Mouse (Mus musculus) layer of hippocampus, adult 18-20 months (tissue): ENCODE measurements around the gene Triobp. TPM values are rescaled to one million over a fixed set of nuclear protein-coding genes. Genes with fewer than 3 reads are reported as not detected.

ENCODE experiments used
- DNase-seq, 2 experiments: peaks; one replicate each; pipeline ENCODE4 v3.0.0; 2022; ENCODE audit warnings: low spot score in 2 of 2
- long read RNA-seq: library from polyadenylated mRNA; stranded (forward); transcript quantifications from one replicate; pipeline ENCODE4 v2.0.0, GENCODE M21; 2021
- total RNA-seq, 2 experiments: library from RNA; stranded (reverse); gene quantifications; 2 replicates each; pipeline ENCODE4 v1.2.3; 2021

Gene Triobp
- 1 to 10 TPM; 9.0 to 9.2 TPM for total RNA-seq
- long read RNA-seq, transcript Triobp-201 (14 exons, 2,570 nt): major isoform, 14 of 19 reads
- long read RNA-seq, partial matches to known transcripts: 1 of 19 reads
- long read RNA-seq, other reads (novel, unspliced or antisense): 4 of 19 reads

DNA sequence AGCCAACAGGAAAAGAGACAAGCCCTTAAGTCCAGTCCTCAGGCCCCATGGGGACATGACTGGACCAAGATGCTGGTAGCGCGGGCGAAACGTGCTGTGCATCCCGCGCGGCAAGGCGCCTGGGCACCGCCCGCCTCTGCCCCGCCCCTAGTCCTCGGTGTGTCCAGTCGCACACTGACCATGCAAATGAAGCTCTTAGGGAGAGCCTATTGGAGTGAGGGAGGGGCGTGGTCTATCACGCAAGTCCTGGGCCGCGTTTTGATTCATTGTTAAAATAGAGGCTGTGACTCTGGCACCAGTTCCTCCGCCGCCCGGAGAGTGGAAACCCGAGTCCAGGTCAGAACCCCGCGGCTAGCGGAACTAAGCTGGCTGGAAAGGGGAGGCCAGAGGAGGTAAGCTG is at the start of gene Triobp:
Gene Triobp (plus strand): TSS at position 68 of the 400 bp plus-strand sequence.
- DNase-seq: peak; percentile 70 to 74

DNA sequence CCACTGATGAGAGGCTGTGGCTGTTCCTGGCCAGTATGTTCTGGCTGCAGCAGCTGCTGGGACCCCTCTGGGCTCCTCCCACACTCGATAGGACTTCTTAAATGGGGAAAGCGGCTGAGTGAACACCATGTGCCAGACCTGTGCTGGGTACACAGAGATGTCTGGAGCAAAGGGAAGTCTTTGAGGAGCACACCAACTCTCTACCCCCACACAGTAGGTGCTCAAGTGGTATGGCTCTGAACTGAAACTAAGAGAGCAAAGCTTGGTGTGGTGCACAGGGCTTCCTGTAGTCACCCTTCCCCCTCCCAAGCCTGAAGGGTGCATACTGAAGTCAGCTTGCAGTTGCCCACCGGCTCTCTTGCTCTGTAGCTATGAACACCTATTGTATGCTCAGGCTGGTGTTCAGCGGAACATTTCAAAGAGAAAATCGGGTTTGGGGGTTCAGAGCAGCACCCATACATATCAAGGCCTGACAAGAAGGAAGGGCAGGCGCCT is 49.0 kb upstream of the Triobp start:
- DNase-seq: no peak

DNA sequence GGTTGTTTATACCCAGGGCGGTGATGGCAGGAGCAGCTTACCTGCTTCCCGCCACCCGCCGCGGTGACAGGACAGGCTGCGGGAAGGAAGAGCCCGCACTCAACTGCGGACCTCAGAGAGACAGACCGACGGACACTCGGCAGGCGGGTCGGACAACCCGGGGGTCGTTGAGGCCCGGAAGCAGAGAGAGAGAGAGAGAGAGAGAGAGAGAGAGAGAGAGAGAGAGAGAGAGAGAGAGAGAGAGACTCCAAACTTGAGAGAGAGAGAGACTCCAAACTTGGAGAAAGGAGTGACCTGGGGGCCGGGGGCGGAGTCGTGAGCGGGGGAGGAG is 48.1 kb upstream of the Triobp start, which contains the start of gene Gm49510:
Gene Gm49510 (plus strand): TSS at position 259 of the 331 bp plus-strand sequence.
- no peak for DNase-seq

DNA sequence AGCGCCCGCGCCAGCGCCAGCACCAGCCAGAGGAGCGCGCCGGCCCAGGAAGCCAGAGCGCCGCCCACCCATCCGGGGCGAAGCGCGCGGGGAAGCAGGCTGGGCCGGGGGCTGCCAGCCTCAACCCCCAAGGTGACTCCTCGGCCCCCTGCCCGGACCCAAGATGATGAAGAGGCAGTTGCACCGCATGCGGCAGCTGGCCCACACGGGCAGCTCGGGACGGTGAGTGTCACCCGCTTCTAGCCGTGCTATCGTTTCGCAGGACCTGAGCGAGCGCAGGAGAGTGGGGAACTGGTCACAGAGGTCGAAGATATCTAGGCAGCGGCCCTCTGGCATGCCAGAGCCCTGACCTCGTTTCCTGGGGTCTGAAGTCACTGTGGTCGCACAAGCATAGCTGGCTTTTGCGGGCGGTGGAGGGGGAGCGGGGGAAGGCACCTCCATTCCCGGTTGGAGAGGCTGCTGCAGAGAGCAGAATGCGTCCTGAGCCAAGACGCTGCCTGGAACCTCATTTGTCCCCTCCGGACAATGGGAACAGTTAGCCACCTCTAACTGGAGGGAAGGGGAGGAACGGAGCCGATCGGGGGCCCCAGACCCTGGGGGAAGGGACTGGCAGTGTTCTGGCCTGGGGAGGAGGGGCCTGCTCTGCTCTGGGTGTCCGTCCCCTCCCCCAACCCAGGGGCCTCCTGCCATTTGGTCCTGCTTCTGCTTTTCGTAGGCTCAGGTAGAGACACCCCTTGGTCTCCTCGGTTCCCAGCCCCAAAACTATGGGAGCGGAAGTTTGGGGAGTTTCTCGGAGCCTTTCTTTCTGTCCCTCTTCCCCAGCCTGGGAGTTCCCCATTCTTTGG is 47.6 kb upstream of the Triobp start, which contains the start of gene Sh3bp1:
Gene Sh3bp1 (plus strand): TSS at position 29 of the 845 bp plus-strand sequence.
- DNase-seq: peak; percentile 43 to 71

DNA sequence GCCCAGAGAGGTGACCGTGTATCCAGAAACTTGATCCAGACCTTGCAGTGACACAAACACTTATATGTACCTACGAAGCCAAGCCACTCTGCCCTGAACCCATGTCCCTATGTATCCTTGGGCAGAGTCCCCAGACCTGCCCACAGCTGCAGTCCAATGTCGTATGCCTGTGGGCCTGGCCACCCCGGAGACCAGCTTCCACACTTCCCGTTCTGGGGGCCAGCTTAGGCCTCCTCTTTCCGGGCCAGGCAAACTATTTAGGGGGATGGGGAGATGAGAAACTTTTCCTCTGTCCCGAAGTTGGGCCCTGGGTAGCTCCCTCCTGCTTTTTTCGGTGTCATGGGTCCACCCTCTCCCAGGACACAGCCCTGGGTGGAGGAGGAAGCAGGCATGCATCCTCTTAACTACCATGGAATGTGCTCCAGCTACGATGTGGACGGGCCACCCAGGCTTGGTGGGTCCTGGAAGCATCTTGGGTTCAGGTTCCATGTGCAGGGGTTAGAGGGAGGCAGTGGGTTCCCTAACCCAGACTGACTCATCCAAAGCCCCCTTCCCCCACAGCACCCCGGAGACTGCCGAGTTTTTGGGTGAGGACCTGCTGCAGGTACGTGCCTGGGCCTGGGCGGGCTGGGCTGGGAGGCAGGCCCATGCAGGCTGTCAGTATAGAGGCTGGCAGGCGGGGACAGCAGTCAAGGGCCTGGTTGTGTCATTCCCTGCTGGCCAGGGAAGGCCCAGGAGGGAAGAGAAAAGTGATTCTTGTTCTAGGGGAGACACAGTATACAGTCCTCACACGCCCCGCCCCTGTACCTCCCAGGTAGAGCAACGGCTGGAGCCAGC is 46.7 kb upstream of the Triobp start:
- DNase-seq: no peak

DNA sequence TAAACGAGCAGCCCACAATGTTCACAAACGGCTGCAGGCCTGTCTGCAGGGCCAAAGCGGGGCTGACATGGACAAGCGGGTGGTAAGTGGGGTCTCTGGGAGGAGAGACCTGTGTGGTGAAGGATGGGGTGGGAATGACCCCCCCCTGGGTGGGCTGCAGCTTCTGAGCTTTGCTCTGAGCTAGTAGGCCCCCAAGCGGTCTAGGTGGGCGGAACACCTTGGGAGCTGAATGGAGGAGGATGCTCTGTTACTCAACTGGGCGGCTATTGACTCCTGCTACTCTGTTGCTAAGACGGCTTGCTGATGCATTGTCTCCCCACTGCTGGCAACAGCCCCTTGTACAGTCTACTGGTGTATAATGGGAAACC is 46.1 kb upstream of the Triobp start:
- DNase-seq: no peak

DNA sequence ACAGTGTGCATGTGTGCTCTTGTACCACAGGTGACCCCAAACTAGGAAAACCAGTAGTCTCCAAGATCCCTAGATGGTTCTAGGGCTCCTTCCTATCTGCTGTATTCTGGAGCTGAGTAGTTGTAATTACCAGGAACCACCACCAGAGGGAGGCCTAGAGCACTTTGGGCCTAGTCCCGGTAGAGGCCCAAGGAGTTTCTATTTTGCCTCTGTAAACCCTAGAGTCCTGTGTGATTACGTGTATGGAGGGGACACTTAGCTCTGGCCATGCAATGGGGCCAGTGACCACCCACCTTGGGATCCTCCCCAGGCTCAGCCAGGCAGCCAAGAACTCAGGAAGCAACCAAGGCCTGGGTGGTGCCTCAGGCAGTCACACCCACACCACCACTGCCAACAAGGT is 44.3 kb upstream of the Triobp start:
- peak; percentile 71 to 90 for DNase-seq

DNA sequence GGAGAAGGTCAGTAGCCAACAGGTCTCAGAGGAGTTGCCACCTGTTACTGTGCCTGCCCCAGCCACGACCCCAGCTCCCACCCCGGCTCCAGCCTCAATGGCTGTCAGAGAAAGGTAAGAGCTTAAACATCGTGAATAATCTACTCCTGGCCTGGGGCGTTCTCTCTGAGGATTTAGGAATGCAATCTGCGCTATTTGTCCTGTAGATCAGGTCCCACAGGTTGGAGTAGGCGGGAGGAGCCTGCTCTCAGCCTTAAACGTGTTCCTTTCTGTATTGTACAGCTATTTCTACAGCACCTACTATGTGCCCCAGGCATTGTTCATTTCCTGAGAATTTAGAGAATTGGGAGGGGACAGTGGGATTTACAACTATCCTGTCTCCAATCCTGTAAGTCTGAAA is 39.1 kb upstream of the Triobp start:
- no peak for DNase-seq

DNA sequence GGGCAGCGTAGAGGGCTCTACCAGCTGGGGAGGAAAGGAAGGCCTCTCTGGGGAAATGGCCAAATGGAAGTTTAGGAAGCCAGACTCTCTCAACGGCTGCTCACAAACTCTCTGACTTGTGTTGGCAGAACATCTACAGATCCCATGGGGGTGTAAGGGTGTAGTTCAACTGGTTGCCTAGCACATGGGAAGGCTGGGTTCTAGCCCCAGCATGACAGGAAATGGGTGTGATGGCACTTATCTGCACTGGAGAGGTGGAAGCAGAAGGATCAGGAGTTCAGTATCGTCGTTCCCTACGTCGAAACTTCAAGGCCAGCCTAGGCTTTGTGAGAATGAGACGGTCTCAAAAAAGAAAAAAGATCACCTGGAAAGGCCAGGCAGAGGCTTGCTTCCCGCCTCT is 38.5 kb upstream of the Triobp start:
- DNase-seq: no peak

DNA sequence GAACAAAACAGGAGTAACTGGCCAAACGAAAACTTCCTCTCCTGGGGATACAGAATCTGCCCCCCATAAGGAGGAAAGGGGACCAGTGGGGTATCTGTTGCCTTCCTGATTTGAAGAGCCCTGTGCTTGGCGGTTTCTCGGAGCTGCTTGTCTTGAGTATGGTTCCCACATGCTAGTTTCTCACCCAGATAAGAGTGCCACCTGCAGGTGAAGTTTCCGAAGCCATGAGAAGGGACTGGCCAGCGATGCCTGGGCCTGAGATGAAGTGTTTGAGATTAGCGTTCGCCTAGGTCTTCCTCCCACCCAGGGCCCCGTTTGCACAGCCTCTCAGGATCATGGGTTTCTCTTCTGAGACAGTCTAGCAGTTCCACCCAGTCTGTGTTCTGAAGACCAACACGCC is 35.5 kb upstream of the Triobp start:
- DNase-seq: no peak

DNA sequence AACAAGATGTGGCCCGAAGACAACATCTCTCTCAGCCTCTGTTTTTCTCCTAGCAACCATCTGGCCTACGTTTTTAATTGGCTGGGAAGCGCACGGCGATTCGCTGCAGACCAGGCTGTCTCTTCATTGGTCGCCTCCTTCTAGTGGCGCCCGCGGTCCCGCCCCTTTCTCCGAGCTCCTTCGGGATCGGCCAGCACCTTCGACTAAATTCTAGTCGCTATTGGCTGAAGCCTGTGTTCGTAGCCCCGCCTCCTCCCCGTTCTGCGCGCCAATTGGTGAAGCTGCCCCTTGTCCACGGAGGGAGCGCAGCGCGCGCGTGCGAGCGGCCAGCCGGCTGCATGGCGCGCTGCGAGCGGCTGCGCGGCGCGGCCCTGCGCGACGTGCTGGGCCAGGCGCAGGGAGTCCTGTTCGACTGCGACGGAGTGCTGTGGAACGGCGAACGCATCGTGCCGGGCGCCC is 33.9 kb upstream of the Triobp start, which contains the start of gene Pdxp:
Gene Pdxp (plus strand): TSS at position 288 of the 459 bp plus-strand sequence.
- DNase-seq: peak; percentile 97 to 98

DNA sequence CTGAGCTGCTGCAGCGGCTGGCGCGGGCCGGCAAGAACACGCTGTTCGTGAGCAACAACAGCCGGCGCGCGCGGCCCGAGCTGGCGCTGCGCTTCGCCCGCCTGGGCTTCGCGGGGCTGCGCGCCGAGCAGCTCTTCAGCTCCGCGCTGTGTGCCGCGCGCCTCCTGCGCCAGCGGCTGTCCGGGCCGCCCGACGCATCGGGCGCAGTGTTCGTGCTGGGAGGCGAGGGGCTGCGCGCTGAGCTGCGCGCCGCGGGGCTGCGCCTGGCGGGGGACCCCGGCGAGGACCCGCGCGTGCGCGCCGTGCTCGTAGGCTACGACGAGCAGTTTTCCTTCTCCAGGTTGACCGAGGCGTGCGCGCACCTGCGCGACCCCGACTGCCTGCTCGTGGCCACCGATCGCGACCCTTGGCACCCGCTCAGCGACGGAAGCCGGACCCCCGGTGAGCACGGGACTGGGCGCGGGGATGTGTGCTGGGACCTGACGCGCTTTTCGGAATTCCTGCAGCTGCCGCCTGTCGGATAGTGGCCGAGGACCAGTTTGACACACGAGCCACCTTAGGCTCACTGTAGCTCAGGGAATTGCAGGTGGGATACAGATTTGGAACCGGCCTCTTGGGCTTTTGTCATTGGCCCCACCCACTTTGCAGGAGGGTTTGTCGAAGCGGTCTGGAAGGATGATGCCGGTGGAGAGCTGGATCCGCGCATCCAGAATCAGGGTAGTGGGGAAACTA is 33.3 kb upstream of the Triobp start:
- peak; percentile 51 to 68 for DNase-seq

DNA sequence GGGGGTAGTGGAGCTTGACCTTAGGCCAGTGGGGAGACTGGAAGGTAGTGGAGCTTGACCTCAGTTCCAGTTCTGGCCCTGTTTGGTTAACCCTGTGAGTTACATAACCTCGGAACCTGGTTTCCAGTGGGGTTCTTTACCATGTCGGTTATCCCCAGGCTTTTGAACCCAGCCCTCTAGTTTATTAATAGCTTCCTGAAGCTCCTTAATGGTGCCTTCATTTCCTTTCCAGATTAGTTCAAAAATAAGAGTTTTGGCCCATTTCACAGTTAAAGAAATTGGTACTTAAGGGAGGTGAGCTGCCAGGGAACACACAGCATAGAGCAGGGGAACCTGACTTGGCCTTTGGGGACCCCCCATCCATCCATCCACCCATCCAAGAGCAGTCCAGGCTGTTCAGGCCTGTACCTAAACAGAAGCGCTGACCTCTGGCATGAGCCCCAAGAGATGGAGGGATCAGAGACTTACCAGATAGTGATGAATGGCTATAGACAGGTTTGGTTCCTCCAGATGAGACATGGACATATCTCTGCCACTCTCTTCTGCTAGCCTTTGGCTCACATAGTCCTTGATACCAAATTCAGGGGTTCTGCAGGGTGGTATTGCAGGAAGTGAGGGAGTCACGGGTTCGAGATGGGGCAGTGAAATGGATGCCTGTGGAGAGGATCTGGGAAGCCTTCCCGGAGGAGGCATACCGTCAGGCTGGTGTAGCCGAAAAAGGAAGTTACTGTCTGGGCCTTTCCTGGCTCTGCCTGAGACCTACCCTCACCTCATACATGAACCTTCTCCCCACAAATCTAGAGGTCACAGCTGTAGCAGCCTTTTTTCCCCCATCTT is 32.5 kb upstream of the Triobp start:
- no peak for DNase-seq

DNA sequence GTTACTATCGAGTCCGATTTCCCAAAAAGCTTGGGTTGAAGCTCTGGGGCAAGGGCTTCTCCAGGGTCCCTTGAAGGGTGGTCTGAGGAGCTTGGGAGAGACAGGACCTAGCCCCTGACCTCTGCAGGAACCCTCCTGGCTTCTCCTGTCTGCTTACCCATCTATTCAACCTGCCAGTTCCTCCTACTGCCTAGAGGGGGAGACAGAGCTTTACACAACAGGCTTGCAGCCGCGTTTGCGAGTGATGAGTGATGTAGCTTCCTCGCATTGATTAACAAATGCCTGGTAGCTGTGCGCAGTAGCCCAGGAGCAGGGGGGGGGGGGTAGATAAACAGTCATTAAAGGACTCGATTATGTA is 31.9 kb upstream of the Triobp start:
- DNase-seq: peak; percentile 67 to 90

DNA sequence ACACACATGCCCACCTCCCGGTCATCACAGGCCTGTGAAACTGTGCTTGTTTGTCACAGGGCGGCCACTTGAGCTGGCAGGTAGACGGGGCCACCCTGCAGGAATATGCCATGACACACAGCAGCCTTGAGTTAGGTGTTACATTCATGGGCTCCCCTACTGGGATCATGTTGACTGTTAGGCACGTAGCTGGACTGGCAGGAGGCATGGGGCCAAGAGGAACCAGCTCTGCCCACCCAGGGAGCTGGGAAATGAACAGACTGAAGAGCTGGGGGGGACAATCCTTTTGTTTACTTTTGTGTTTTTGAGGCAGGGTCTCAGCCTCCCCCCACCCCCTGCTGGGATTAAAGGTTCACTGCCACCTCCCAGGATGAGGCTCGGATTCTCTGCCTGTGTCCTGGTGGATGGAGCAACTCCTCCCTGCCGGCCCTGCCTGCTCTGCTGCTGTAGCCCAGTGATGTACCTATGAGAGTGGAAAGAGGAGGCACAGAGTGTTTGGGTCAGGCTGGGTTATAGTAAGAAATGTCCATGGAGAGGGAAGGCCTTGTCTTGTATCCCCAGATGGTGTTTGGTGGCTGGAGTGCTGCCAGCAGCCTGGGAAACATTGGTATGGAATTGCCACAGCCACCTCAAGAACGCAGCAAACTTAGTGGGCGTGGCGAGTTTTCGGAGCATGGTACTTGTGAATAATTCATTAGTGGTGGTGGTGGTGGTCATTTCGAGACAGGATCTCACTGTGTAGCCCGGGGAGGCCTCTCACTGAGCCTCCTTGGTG is 31.3 kb upstream of the Triobp start:
- DNase-seq: peak in 1 of 2 experiments; percentile 62

DNA sequence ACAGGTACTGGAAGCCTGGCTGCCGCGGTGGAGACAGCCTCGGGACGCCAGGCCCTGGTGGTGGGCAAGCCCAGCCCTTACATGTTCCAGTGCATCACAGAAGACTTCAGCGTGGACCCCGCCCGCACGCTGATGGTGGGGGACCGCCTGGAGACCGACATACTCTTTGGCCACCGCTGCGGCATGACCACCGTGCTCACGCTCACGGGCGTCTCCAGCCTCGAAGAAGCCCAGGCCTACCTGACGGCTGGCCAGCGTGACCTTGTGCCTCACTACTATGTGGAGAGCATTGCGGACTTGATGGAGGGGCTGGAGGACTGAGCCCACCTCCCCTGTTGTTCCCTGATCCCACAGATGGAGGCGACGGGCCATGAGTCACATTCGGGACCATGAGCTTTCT is 29.4 kb upstream of the Triobp start:
- DNase-seq: no peak

DNA sequence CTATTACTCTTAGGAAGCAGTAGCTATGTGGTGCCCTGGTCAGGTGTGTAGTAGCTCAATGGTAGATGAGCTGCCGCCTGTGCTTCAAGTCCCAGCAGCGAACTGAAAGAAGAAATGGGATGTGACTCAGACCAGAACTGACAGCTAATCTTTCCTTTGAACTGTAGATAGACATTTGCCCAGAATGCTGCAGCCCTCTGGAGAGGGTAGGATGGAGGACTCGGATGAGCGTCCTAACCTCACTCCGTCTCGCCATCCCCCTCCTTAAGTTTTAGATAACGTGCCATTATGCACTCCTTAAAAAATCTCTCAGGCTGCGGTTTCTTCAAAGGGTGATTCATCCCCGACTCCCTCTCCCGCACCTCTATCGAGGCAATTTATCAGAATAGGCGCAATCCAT is 27.6 kb upstream of the Triobp start:
- no peak for DNase-seq

DNA sequence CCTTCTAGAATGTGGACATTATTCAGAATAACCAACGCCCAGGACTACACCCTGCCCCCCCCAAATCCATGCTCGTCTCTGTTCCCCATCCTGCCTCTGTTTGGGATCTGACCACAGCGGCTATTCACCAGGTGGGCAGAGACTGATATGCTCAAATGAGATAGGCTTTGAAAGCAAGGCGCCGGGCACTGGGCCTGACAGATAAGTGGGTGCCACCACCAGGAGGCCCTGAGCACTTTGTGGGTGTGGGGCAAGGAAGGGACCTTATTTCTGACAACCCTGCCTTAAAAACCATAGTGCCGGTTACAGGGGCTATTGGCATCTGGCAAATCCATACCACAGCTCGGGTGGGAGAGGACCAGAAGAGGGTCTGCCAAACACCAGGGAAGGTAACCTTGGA is 24.8 kb upstream of the Triobp start:
- no peak for DNase-seq

DNA sequence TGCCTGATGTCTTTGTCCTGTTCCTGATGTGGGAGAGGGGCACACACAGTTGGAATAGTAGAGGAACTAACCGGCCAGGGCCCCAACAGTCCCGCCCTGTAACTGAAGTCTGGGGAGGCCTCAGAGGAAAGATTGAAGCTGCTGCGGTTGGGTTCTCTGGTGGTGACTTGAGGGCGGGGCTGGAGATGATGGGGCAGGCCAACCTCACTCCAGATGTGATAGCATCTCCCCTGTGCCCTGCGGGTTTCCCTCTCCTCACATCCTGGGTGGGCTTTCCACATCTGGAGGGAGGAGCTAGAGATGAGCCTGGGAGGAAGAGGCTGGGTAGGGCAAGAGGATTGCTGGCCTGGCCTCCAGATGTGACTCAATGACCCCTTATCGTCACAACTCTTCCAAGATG is 23.9 kb upstream of the Triobp start:
- no peak for DNase-seq
